Mouse (Mus musculus): ENCODE results near the gene Cdh20. TPM values are rescaled to one million over a fixed set of nuclear protein-coding genes. Genes with fewer than 3 reads are reported as not detected.

Cdh20 gene
- polyA plus RNA-seq, 1 experiment from 2014 or later = 1.2 TPM

- H3K27ac ChIP-seq (replicated peaks) = no peak overlapping the region
- H3K36me3 ChIP-seq = no peaks in the 10 kb centered on the region
- H3K4me3 ChIP-seq = no peak overlapping the region
- H3K27me3 ChIP-seq = no peaks in the 10 kb centered on the region
- H3K9ac ChIP-seq (replicated peaks) = no peak overlapping the region
- H3K4me2 ChIP-seq (replicated peaks) = no peak overlapping the region
- no peaks in the 10 kb centered on the region for H3K9me3 ChIP-seq
- peaks cover 8% of the 10 kb centered on the region for H3K4me1 ChIP-seq
- ATAC-seq (replicated peaks) = no peak
These were observed 224.1 kb downstream of the Cdh20 start for GRCm38 (mm10) chr1:104992441-104992840.

GRCm38 (mm10) chr1:104993905-104994611 is 225.7 kb downstream of the Cdh20 start:
- H3K27me3 ChIP-seq = no peaks in the 10 kb centered on the region
- peak overlapping the region; percentile 88 for H3K4me2 ChIP-seq (replicated peaks)
- H3K4me3 ChIP-seq = peak overlapping the region; percentile 49
- no peaks in the 10 kb centered on the region for H3K36me3 ChIP-seq
- ATAC-seq (replicated peaks) = peak; percentile 88
- 22% methylated on average over 51 of the region's 51 CpGs for WGBS
- H3K27ac ChIP-seq (replicated peaks) = no peak overlapping the region
- peak overlapping the region; percentile 60 for H3K9ac ChIP-seq (replicated peaks)
- peaks cover 8% of the 10 kb centered on the region for H3K4me1 ChIP-seq
- no peaks in the 10 kb centered on the region for H3K9me3 ChIP-seq

DNA sequence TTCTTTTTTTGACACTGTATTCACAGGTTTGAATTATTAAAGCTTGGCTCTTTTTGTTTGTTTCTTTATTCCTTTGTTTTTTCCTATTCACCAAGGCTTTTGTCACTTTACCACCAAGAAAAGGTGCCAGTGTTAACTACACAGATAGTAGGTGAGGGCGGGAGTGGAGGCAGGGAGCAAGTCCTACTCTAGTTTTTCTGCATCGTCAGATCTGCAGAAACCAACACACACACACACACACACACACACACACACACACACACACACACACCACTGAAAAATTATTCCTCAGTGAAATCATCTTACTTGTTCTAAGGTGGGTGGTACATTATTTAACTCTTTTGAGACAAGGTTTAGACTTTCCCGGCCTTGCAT is 226.3 kb downstream of the Cdh20 start:
- peak; percentile 36; the same call in 1 of the 2 replicates for ATAC-seq (replicated peaks)
- Histone ChIP-seq H3K36me3 (no peaks in the 10 kb centered on the region), H3K27ac (replicated peaks) (no peak overlapping the region), H3K4me1 (peaks cover 8% of the 10 kb centered on the region), H3K4me3 (no peak overlapping the region), H3K4me2 (replicated peaks) (peak overlapping the region; percentile 88), H3K27me3 (no peaks in the 10 kb centered on the region), H3K9ac (replicated peaks) (no peak overlapping the region), H3K9me3 (no peaks in the 10 kb centered on the region)
- 72% methylated on average over 3 of the region's 3 CpGs for WGBS

- H3K4me1 ChIP-seq = peaks cover 12% of the 10 kb centered on the region
- no peak overlapping the region for H3K4me2 ChIP-seq (replicated peaks)
- no peaks in the 10 kb centered on the region for H3K27me3 ChIP-seq
- WGBS = 77% methylated on average over 2 of the region's 2 CpGs
- H3K9me3 ChIP-seq = no peaks in the 10 kb centered on the region
- H3K9ac ChIP-seq (replicated peaks) = no peak overlapping the region
- ATAC-seq (replicated peaks) = no peak
- H3K4me3 ChIP-seq = no peak overlapping the region
- H3K27ac ChIP-seq (replicated peaks) = no peak overlapping the region
- H3K36me3 ChIP-seq = no peaks in the 10 kb centered on the region
These were observed 229.5 kb downstream of the Cdh20 start for GRCm38 (mm10) chr1:104997814-104998213.

DNA sequence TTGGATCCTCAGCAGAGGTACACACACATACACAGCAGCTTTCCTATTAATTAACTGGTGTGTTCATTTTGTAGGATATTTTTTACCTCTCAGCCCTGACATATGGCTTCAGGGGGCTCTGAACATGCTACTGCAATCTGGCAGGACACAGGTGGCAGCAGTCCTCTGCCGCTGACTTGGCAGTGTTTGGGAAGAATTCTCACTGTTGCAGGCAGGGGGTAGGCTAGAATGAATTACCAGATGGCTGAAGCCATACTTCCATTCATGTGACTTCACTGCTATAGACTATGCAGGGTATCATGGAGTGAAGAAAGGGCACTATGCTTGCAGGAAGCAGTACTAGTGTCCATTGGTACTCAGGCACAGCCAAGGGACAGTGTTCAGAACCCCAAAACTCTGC is 233.8 kb downstream of the Cdh20 start:
- H3K4me2 ChIP-seq (replicated peaks) = no peak overlapping the region
- H3K9me3 ChIP-seq = no peaks in the 10 kb centered on the region
- ATAC-seq (replicated peaks) = peak; percentile 68
- H3K9ac ChIP-seq (replicated peaks) = no peak overlapping the region
- H3K27ac ChIP-seq (replicated peaks) = no peak overlapping the region
- H3K36me3 ChIP-seq = no peaks in the 10 kb centered on the region
- no peaks in the 10 kb centered on the region for H3K27me3 ChIP-seq
- peaks cover 4% of the 10 kb centered on the region; the same call in 1 of the 2 replicates for H3K4me1 ChIP-seq
- H3K4me3 ChIP-seq = no peak overlapping the region
- 54% methylated on average over 1 of the region's 1 CpGs for WGBS

- no peaks in the 10 kb centered on the region for H3K36me3 ChIP-seq
- H3K4me2 ChIP-seq (replicated peaks) = no peak overlapping the region
- H3K27ac ChIP-seq (replicated peaks) = no peak overlapping the region
- no peaks in the 10 kb centered on the region for H3K9me3 ChIP-seq
- no peak overlapping the region for H3K4me3 ChIP-seq
- H3K9ac ChIP-seq (replicated peaks) = no peak overlapping the region
- peaks cover 4% of the 10 kb centered on the region; the same call in 1 of the 2 replicates for H3K4me1 ChIP-seq
- 73% methylated on average over 1 of the region's 1 CpGs for WGBS
- H3K27me3 ChIP-seq = no peaks in the 10 kb centered on the region
- ATAC-seq (replicated peaks) = no peak
These were observed 235.5 kb downstream of the Cdh20 start for GRCm38 (mm10) chr1:105003786-105004185.

DNA sequence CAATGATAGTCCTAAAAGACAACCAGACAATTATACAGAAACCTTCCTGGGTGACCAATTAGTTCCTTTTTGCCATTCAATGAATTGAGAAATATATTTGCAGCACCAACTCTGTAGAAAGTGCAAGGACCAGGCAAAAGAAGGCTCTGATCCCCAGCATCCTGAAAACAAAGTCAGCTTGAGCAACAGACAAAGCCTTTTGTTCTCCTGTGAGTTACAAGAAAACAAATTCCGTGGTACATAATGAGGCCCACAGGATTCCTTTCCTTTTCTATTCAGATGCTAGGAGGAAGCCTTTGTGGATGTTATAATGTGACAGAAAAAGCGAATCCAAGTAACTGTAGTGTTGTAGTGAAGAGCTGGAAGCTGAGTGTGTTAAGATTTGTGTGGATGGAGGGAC is 244.3 kb downstream of the Cdh20 start:
- Histone ChIP-seq H3K27me3 (no peaks in the 10 kb centered on the region), H3K27ac (replicated peaks) (no peak overlapping the region), H3K4me1 (0 out of 2 replicates have a peak, but pooled peaks cover 4% of the 10 kb centered on the region), H3K9me3 (no peaks in the 10 kb centered on the region), H3K4me3 (no peak overlapping the region), H3K4me2 (replicated peaks) (no peak overlapping the region), H3K36me3 (no peaks in the 10 kb centered on the region), H3K9ac (replicated peaks) (no peak overlapping the region)
- ATAC-seq (replicated peaks) = no peak
- WGBS = 4% methylated on average over 2 of the region's 2 CpGs

- 58% methylated on average over 1 of the region's 1 CpGs for WGBS
- Histone ChIP-seq H3K36me3 (no peaks in the 10 kb centered on the region), H3K9me3 (no peaks in the 10 kb centered on the region), H3K27ac (replicated peaks) (no peak overlapping the region), H3K9ac (replicated peaks) (no peak overlapping the region), H3K27me3 (no peaks in the 10 kb centered on the region), H3K4me2 (replicated peaks) (no peak overlapping the region), H3K4me1 (0 out of 2 replicates have a peak, but pooled peaks cover 4% of the 10 kb centered on the region), H3K4me3 (no peak overlapping the region)
- ATAC-seq (replicated peaks) = no peak
These were observed 245.0 kb downstream of the Cdh20 start for GRCm38 (mm10) chr1:105013291-105013690.

GRCm38 (mm10) chr1:105041668-105042067 is 273.3 kb downstream of the Cdh20 start:
- no peaks in the 10 kb centered on the region for H3K4me1 ChIP-seq
- 88% methylated on average over 3 of the region's 3 CpGs for WGBS

More at GRCm38 (mm10) chr1:105041668-105042067, 273.3 kb downstream of the Cdh20 start:
- no peak for ATAC-seq (replicated peaks)
- Histone ChIP-seq H3K27ac (replicated peaks) (no peak overlapping the region), H3K36me3 (no peaks in the 10 kb centered on the region), H3K4me2 (replicated peaks) (no peak overlapping the region), H3K27me3 (no peaks in the 10 kb centered on the region), H3K9me3 (no peaks in the 10 kb centered on the region), H3K4me3 (no peak overlapping the region), H3K9ac (replicated peaks) (no peak overlapping the region)
